In the genomic region with DNA sequence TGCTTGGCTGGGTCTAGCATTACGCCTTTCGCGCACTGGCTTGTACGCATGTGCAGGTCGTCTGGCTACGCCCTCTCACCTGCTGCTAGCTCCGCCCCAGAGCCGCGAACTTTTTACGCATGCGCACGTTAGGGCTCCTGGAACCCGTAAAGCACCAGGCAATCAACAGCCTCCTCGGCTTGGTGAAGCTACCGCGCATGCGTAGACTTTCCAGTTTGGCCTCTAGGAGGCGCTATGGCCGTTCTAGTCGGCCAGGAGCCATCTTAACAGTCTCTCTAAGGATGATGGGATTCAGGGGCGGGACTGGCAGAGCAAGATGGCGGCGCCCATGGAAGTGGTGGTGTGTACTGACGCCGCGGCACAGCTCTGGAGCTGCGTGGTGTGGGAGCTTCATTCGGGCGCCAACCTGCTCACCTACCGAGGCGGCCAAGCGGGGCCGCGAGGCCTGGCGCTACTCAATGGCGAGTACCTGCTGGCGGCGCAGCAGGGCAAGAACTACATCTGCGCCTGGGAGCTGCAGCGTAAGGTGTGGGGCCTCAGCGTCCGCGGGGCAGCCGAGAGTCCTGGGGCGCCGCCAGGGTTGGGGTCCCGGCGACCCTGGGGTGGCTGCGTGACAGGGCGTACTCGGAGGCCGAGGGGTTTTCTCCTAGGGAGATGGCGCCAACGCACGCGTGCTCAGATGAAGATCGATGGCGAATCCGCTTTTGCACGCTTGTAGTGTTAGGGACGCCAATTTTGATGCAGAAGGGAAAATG, we compare ENCODE assay signal across 8 mouse cellular contexts. TPM values are rescaled to one million over a fixed set of nuclear protein-coding genes. Genes with fewer than 3 reads are reported as not detected.
A peak's percentile ranks its signal among the peaks of the same experiment; 100 is the strongest.
DNase-seq lines count a peak whose midpoint lies in the region; ATAC-seq lines count a peak whose summit lies in the region.

A gene (plus strand): TSS at position 306 of the 755 bp plus-strand sequence.

- H3K36me3 ChIP-seq in hindbrain, embryonic 12.5 days: peaks cover 33% of the 10 kb centered on the region

- under 1% methylated on average over 61 of the region's 61 CpGs for WGBS in hindbrain, embryonic 12.5 days

- peak; percentile 96 for ATAC-seq in hindbrain, embryonic 12.5 days (ENCODE audit: low FRiP score)

- H3K27ac ChIP-seq in hindbrain, embryonic 12.5 days: peak within 1 kb of the TSS; percentile 72; the same call in 1 of the 2 replicates

- H3K9me3 ChIP-seq in hindbrain, embryonic 12.5 days (replicated peaks): no peaks in the 10 kb centered on the region

- H3K4me2 ChIP-seq in hindbrain, embryonic 12.5 days (replicated peaks): peak within 1 kb of the TSS; percentile 68

- H3K4me1 ChIP-seq in hindbrain, embryonic 12.5 days: peaks cover 13% of the 10 kb centered on the region

- peaks cover 13% of the 10 kb centered on the region; the same call in 1 of the 2 replicates for H3K27me3 ChIP-seq in hindbrain, embryonic 12.5 days

- peak within 1 kb of the TSS; percentile 83 for H3K9ac ChIP-seq in hindbrain, embryonic 12.5 days

- peak within 1 kb of the TSS; percentile 93 for H3K4me3 ChIP-seq in hindbrain, embryonic 12.5 days

- peak; percentile 100 for DNase-seq in NIH3T3 (ENCODE audit: low read depth)
- DNase-seq in cerebellum, postnatal 10 days: peak; percentile 99
- peak; percentile 98 to 99 for DNase-seq in frontal cortex, postnatal 10 days (ENCODE audit: low spot score in 2 of 2)
- peak; percentile 100 for DNase-seq in layer of hippocampus, postnatal 14 days (ENCODE audit: low spot score in 2 of 2)
- DNase-seq in lung, postnatal 14 days: peak; percentile 100
- DNase-seq in retina, adult 2 months (ENCODE audit: low read depth, low spot score): peak; percentile 100
- DNase-seq in thymus, postnatal 36 days: peak; percentile 99 to 100

RNA-seq across cellular contexts. Expression of the gene that starts here (rescaled TPM):
- polyA plus RNA-seq in hindbrain, embryonic 12.5 days (2016; fragmentation: Nextera tagmentation; extraction: Ambion mirVana): 89.4 and 100 TPM in 2 replicates
- 10 to 100 TPM; 35.5 to 40.8 TPM for total RNA-seq in layer of hippocampus, postnatal 14 days (2021)

Comparison
In these comparisons a context has a peak if more than half of its experiments do, and no peak if none do; other contexts are left out.
1. Peak in every context shown above with its lines: DNase-seq, ATAC-seq, H3K4me3 ChIP-seq and H3K27ac ChIP-seq.